Mouse (Mus musculus): Measurements from ENCODE around the gene Ormdl2.
"Not testable (repeated sequence)": the region's sequence is repeated elsewhere in the genome, so short reads cannot be mapped to it uniquely, and the experiment has no call there.

Ormdl2 gene

GRCm38 (mm10) chr10:128821358-128822056 is at the start of gene Ormdl2:
Gene Ormdl2 (minus strand): TSS chr10:128821645.
- peak; percentile 99 for DNase-seq

GRCm38 (mm10) chr10:128870341-128870740 is 48.9 kb upstream of the Ormdl2 start:
- DNase-seq = no peak

GRCm38 (mm10) chr10:128866518-128866917 is 45.1 kb upstream of the Ormdl2 start:
- no peak for DNase-seq

- DNase-seq = no peak
Observed at GRCm38 (mm10) chr10:128866042-128866441, 44.6 kb upstream of the Ormdl2 start.

- no peak for DNase-seq
Observed at GRCm38 (mm10) chr10:128861176-128861575, 39.7 kb upstream of the Ormdl2 start.

- no peak for DNase-seq
Observed at GRCm38 (mm10) chr10:128850339-128850738, 28.9 kb upstream of the Ormdl2 start.

- no peak for DNase-seq
Observed at GRCm38 (mm10) chr10:128848426-128848825, 27.0 kb upstream of the Ormdl2 start.

- no peak for DNase-seq
Observed at GRCm38 (mm10) chr10:128846664-128847063, 25.2 kb upstream of the Ormdl2 start.

GRCm38 (mm10) chr10:128845516-128845915 is 24.1 kb upstream of the Ormdl2 start:
- DNase-seq = no peak

GRCm38 (mm10) chr10:128843260-128843659 is 21.8 kb upstream of the Ormdl2 start:
- no peak for DNase-seq

GRCm38 (mm10) chr10:128840612-128841011 is 19.2 kb upstream of the Ormdl2 start:
- no peak for DNase-seq

GRCm38 (mm10) chr10:128839434-128839833 is 18.0 kb upstream of the Ormdl2 start:
- no peak for DNase-seq

- no peak for DNase-seq
Observed at GRCm38 (mm10) chr10:128837400-128837799, 16.0 kb upstream of the Ormdl2 start.

- DNase-seq = no peak
Observed at GRCm38 (mm10) chr10:128823821-128824220, 2.4 kb upstream of the Ormdl2 start.

GRCm38 (mm10) chr10:128823087-128823486 is 1.6 kb upstream of the Ormdl2 start:
- DNase-seq = not testable (repeated sequence)

- no peak for DNase-seq
Observed at GRCm38 (mm10) chr10:128822135-128822534, 690 bp upstream of the Ormdl2 start.

GRCm38 (mm10) chr10:128820217-128820616 is 1.2 kb downstream of the Ormdl2 start:
- DNase-seq = no peak

GRCm38 (mm10) chr10:128817033-128817432 is 4.4 kb downstream of the Ormdl2 start, which contains the start of gene Sarnp:
Gene Sarnp (plus strand): TSS chr10:128817333.
- no peak for DNase-seq

GRCm38 (mm10) chr10:128807018-128807417 is 14.4 kb downstream of the Ormdl2 start:
- DNase-seq = no peak

- DNase-seq = no peak
Observed at GRCm38 (mm10) chr10:128806086-128806485, 15.4 kb downstream of the Ormdl2 start.

- peak; percentile 96 for DNase-seq
Observed at GRCm38 (mm10) chr10:128805092-128806000, 16.1 kb downstream of the Ormdl2 start.

GRCm38 (mm10) chr10:128804271-128805091 is 17.0 kb downstream of the Ormdl2 start, which contains the start of gene Tmem198b:
Gene Tmem198b (minus strand): TSS chr10:128804370.
- peak; percentile 72 for DNase-seq

GRCm38 (mm10) chr10:128803771-128804270 is 17.6 kb downstream of the Ormdl2 start, which contains the start of gene Dnajc14:
Gene Dnajc14 (plus strand): TSS chr10:128804062.
- peak; percentile 66 for DNase-seq

All from right cerebral cortex, postnatal 4 days (tissue).